Mouse (Mus musculus): Measurements from ENCODE around the gene Nrtn. TPM values are rescaled to one million over a fixed set of nuclear protein-coding genes. Genes with fewer than 3 reads are reported as not detected.

The Nrtn gene
- total RNA-seq (2021) = 1 to 10 TPM; 3.4 to 4.0 TPM
- long read RNA-seq, experiment 1, partial matches to known transcripts = 0 of 1 reads
- long read RNA-seq, experiment 1, other reads (novel, unspliced or antisense) = 0 of 1 reads
- long read RNA-seq, experiment 2, transcript Nrtn-201 (3 exons, 1,023 nt) = major isoform, 14 of 14 reads
- long read RNA-seq, experiment 2, partial matches to known transcripts = 0 of 14 reads
- long read RNA-seq, experiment 2, other reads (novel, unspliced or antisense) = 0 of 14 reads

DNA sequence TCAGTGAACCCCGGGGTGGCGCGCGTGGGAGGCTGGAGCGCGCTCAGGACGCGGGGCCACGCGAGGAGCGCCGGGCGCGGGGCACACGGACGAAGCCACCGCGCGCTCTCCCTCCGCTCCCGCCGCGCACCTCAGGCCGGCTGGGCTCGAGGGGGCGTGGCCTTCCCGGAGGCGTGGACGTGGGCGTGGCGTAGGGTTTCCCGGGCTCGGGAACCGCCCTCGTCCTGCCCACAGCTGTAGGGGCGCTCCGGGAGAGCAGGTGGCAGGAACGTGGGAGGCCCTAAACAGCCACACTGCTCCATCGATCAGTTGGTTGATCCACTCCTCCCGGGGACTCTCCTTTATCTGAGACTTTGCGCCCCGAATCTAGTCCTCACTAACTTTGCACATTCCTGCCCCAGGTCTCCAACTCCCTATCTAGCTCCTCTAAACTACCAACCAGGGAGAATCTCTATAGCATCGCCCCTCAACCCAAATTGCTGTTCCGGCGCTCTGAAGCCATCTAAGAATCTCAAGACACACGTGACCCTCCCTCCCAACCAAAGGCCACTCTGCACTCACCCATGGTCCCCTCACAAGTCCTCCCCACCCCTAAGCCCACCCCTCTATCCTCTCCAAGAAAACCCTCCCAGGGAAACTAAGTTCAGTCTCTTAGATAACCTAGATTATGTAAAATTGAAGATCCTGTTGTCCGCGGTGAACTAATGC, at the start of gene Nrtn:
Gene Nrtn, minus strand, starts transcription at position 115 of the 708 bp plus-strand sequence.
- peak; percentile 89 to 92 for DNase-seq (ENCODE audit: low spot score in 2 of 2)

DNA sequence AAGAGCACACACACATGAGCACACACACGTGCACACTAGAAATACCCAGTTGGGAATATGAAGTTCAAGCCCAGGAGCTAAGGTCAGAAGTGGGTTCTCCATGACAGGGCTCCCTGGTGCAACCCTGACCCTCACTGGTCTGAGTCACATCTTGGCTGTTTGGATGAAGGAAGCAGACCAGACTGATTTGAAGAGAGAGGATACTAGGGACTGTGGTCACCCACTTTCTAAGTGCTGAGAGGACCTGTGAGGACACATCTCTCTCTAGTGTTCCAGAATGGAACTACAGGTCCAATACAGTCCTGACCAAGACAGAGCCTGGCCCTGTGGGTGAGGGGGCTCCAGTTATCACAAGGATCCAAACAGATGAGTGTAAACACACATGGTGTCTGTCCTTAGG, 48.5 kb upstream of the Nrtn start:
- DNase-seq (ENCODE audit: low spot score in 2 of 2) = no peak

DNA sequence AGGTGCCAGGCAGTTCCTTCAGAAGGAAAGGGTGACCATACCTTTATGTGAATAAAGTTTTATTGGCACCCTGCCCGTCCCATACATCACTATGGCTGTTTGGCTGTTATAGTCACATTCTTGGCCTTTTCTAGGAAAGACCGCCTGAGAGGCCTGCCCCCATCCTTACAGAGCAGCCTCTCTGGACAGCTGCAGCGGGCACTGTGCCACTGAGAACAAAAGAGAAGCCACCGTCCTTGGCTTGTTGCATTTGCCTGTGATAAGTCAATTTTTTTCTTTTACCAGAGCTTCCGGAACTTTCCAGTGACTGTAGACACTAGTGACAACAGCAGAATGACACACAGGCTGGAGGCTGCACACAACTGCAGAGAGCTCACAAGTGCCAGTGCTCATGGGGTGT, 47.6 kb upstream of the Nrtn start:
- DNase-seq (ENCODE audit: low spot score in 2 of 2) = peak in 1 of 2 experiments; percentile 46

DNA sequence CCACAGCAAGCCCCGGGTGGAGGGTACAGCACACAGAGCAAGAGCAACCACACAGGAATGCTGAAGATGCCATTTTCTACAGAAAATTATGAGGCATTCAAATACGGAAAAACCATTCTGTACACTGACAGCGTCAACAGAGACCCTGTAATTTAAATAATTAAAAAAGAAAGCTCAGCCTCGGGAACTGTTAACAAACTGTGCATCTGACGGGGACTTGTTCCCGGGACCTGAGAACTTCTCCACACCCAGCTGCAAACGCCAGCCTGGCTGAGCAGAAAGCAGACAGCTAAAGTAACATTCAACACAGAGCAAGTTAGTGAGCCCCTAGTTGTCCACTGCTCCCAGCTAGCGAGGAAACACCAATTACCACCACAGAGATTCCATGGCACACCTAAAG, 44.7 kb upstream of the Nrtn start:
- no peak for DNase-seq (ENCODE audit: low spot score in 2 of 2)

DNA sequence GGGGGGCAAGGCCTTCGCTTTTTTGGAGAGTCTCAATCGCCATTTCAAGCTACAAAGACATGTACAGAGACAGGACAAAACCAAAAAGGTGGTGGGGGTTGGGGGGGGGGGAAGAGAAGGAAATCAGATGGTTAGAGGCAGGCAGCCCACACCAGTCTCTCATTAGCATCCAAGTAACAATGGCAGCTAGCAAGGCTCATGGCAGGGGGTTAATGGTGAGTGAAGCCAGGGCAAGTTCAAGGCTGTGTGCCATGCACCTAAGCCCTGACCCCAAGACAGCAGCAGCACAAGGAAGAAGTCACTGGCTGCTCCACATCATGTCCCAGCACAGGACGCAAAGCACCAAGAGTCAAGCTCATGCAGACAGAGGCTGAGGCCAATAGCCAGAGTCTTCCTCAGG, 41.9 kb upstream of the Nrtn start:
- DNase-seq (ENCODE audit: low spot score in 2 of 2) = no peak

DNA sequence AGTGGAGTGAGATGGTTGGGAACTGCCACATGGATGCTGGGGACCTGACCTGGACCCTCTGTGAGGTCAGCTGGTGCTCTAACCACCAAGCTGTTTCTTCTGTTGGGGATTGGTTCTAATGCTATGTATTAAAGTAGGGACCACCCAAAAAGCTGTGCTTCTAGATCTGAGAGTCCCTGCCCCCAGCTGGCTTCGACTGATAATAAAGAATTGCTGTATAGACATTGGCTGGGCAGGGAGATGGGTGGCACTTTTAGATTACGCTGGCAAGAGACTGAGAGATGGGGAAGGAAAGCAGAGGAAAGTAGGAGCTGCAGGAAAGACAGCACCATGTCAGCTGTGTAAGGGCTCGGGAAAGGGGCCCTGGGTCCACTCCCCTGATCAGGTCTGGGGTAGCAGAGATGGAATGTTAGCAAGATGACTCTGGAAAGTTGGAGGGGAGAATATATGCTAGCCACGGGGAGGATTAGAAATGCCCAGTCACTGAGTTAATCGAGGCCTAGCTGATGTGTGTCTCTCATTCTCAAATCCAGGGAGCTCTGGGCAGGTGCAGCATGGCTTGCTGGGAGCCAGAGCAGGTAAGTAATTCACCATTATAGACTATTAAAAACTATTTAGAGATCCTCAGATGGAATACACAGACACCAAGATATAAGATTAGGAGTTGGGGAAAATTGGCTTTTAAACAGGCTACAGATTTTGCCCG, 36.4 kb upstream of the Nrtn start:
- DNase-seq (ENCODE audit: low spot score in 2 of 2) = no peak

DNA sequence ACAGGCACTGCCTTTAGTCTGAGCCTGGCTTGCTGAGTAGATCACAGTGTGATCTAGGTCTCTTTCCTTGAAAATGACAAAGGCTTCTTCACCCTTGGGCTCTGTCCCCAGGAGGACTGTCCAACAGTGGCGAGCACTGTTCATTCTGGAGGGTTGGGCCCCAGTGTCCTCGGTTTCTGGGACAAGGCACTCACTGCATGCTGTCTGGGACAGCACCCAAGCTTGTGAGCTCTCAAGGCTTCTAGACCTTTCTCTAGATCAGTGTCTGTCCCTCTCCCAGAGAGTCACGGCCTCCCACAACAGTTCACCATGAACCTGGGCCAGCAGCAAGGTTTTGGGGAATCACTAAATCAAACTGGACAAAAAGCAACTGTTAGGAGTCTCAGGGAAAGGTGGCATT, 35.3 kb upstream of the Nrtn start:
- DNase-seq (ENCODE audit: low spot score in 2 of 2) = no peak

DNA sequence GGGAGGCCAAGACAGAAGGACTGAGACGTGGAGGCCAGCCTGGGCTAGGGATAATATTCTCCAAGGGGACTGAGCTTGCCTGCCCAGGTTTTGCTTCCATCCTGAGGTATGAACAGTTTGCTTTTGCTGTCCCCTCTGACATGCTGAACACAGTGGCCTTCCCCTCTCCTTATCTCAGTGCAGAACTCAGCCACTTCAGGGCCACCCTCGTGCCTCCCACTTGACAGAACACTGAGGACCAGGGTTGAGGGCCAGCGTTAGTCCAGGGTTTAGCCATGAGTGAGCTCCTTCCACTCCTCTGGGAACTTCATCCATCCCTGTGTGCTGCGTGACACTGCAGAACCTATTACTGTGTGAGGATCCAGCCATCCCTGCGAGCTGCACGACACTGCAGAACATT, 32.0 kb upstream of the Nrtn start:
- no peak for DNase-seq (ENCODE audit: low spot score in 2 of 2)

DNA sequence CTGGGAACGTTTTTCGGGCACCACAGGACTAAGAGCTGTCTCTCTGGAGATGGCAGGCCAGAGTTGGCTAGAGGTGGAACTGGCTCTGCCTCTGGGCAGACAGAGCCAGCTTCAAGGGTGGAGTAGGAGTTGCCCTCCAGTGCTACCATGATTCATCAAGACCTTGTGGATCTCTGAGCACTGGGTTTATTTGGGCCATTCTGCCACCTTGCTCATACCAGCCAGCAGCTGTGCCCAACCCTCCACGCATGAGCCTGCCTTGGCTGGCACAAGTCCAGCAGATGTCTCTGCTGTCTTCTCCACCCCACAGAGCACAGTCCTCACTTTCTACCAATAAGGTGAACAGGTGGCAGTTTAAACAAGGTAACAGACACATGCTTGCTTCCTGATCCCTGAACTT, 31.6 kb upstream of the Nrtn start:
- DNase-seq (ENCODE audit: low spot score in 2 of 2) = peak in 1 of 2 experiments; percentile 51

DNA sequence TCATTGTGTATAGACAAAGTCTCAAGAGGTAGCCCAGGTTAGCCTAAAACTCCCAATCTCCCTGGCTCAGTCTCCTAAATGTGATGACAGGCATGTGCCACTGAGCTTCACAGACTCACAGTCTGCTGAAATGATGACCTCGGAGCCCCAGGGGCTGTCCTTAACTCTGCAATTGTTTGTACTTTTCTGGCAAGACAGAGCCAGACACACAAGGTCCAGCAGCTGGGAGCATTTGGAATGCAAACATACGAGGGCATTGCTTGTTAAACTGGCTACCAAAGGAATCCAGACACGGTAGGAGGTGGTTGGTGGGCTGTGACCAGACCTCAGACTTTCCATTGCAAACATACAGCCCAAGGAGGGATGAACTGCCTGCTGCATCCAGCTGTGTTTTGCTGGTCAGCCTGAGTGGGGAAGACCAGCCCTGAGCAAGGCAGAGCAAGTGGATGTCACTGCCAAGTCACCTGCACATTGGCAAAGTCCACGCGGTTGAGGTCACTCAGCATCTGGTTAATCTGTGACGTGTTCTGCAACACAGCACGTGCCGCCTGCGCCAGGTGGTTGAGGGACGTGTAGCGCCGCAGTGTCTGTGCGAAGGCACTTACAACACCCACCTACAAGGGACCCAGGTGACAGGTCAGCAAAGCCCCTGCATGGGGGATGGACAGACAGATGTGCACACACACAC, 23.1 kb upstream of the Nrtn start:
- no peak for DNase-seq (ENCODE audit: low spot score in 2 of 2)

DNA sequence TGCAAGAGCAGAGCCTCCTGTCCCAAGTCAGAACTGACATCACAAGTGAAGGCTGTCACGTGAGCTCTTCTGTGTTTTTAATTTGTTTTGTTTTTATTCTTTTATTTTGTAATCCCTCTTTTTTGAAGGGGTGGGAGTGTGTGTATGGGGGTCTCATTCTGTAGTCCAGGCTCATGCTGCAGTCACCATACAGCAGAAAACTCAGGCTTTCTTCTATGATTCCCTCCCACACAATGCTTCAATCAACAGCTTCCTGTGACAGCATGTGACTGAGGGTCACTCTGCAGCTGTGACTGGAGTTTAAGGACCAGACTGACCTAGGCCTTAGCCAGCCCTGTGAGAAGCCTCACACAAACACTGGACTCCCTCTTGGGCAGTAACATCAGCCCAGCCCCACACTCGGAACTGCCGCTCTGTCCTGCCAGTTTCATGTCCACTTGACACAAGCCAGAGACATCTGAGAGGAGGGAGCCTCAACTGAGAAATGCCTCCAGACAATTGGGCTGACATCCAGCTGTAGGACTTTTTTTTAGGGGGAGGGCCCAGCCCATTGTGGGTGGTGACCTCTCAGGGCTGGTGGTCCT, 21.5 kb upstream of the Nrtn start:
- DNase-seq (ENCODE audit: low spot score in 2 of 2) = no peak

DNA sequence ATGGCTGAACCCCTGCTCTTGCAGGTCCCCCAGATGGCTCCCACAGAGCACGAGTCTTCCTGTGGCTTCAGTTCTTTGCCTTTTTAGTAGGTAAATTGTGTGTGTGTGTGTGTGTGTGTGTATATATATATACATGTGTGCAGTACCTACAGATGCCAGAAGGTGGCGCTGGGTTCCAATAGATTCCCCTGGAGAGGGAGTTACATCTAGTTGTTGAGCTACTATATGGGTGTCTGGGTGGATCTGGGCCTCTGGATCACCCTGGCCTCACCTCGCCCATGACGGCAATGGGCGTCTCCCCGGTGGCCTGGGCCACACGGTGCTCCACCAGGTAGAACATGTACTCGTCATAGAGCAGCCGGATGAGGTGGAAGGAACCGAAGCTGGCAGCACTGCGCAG, 20.2 kb upstream of the Nrtn start:
- no peak for DNase-seq (ENCODE audit: low spot score in 2 of 2)

DNA sequence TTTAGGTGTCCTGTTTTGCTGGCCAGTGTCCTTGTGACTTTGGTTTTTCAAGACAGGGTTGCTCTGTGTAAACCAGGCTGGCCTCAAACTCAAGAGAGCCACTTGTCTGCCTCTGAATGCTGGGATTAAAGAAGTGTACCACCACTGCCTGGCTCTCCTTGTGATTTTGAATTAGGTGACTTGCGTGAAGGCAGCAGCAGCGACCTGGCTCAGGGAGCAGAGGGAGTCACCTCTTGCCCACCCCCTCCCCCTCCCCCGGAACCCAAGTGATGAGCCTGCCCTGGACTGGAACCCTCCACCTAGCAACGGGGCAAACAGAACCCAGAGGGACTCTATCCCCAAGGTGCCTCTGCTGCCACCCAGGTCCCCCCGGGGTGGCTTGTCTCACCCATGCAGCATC, 12.6 kb upstream of the Nrtn start, which contains the start of gene Prr22:
Gene Prr22, plus strand, starts transcription at position 301 of the 400 bp plus-strand sequence.
- DNase-seq (ENCODE audit: low spot score in 2 of 2) = no peak

DNA sequence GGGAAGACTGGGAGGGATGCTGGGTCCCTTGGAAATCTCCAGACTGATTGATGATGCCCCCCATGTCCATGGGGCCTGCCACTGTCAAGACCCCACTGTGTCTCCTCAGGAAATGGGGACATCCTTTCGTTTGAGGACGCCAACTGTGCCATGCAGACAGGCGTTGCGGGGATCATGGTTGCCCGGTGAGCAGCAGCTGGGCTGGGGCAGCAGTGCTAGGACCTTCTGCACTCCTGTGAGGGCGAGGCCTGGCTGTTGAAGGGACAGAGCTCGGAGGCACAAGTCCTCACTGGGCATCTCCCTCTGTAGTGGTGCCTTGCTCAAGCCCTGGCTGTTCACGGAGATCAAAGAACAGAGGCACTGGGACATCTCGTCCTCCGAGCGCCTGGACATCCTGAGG, 11.6 kb upstream of the Nrtn start:
- no peak for DNase-seq (ENCODE audit: low spot score in 2 of 2)

DNA sequence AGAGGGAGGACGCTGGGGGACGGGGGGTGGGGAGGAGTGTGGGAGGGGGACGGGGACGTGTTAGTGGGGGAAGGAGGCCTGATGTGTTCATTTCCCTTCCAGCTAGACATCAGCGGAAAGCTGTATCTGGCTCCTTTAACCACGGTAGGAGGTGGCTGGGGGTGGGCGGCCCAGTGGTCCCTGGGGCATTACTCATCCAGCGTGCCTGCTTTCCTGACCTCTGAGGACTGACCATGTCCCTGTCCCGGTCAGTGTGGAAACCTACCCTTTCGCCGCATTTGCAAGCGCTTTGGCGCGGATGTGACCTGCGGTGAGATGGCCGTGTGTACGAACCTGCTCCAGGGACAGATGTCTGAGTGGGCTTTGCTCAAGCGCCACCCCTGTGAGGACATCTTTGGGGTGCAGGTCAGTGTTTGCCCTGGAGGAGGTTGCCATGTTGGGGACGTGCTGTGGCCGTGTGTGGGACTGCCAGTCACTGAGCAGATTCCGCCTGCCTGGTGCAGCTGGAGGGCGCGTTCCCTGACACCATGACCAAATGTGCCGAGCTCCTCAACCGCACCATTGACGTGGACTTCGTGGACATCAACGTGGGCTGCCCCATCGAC, 10.3 kb upstream of the Nrtn start:
- DNase-seq (ENCODE audit: low spot score in 2 of 2) = no peak

DNA sequence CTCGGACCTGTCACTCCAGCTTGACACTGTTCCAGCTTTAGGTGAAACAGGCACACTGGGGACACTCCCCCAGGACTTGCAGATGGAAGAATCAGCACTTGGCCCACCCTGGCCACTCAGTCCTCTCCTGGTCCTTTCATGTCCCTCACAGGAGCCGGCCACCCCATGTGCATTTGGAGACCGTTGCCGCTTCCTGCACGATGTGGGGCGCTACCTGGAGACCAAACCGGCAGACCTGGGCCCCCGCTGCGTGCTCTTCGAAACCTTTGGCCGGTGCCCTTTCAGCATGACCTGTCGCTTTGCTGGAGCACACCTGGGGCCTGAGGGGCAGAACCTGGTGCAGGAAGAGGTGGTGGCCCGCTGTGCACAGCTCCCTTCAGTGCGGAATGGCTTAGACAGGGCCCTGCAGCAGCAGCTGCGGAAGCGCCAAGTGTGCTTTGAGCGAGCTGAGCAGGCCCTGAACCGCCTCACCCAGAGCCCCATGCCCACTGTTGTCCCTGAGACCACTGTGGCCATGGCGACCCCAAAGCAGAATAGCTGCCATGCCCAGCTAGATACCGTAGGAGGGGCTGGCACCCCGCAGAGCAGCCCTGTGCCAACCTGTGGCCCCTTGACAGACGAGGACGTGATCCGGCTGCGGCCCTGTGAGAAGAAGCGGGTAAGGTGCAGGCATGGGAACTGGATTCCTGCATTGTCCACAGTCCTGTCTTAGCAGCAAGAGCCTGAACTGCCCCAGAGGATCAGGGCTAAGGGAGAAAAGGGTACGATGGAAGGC, 9.5 kb upstream of the Nrtn start:
- DNase-seq (ENCODE audit: low spot score in 2 of 2) = no peak

DNA sequence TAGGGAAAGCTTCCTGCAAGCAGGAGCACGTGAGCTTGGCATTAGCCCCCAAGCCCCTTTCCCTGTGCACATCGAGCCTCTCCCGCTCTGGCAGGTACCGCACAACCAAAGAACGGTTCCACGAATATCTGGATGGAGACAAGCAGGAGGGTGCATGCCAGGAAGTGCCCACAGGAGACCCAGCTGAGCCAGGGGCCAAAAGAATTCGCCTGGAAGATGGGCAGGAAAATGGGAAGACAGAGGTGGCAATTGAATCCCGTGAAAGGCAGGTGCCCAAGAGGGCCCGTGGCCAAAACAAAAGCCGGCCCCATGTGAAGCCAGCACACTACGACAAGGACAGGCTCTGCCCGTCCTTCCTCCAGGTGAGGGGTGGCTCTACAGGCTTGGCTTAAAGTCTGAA, 8.1 kb upstream of the Nrtn start:
- DNase-seq (ENCODE audit: low spot score in 2 of 2) = no peak

DNA sequence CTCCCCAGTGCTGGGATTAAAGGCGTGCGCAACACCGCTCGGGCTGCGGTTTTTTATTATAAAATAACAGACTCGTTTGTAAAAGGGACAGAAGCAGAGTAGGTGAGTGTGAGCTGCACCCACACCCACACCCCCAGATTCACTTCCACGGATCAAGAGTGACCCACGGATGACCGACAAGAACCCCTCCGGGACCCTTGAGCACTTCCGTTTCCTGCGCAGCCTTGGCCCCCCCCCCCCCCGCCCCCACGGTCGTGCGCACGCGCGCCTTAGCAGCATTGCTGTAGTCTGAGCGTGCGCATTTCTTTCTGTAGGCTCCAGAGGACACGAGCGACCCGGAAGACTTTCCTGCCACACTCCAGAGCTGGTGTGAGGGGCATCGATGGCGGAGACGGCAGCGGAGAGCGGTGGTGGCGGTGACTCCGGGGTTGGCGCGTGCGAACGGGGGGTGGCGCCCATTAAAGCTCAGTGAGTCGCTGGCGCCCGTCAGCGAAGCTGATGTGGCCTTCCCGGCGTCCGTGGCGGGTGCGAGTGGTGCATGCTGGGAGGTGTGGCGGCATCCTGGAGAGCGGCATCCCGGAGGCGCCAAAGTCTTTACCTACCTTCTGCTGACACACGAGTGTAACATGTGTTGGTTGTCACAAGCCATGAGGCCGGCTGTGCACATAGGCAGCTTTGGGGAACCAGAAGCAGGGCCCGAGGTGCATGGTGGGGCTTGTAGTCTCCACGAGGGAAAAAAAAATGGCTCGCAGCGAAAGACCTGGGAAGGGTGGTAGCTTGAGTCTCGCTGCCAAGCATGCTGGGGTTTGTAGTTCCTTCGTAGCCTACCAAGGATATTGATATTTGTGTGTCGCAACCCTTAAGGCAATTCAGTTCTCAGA, 7.4 kb upstream of the Nrtn start, which contains the start of gene Dus3l:
Gene Dus3l, plus strand, starts transcription at position 284 of the 881 bp plus-strand sequence.
- peak; percentile 78 to 83 for DNase-seq (ENCODE audit: low spot score in 2 of 2)

DNA sequence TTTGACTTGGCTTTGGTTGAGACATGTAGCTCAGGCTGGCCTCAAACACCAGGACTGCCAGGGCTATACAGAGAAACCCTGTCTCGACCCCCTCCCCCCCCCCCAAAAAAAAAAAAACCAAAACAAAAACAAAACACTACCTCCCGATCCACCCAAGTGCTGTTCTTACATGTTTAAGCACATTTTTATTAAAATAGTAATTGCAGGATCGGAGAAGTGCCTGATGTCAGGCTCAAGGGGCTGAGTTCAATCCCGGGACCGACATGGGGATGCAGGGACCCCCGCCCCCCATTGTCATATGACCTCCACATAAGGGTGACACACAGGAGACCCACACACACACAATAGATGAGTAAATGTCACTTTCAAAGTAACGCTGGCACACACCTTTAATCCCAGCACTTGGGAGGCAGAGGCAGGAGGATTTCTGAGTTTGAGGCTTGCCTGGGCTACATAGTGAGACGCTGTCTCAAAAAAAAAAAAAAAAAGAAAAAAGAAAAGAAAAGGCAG, 6.5 kb upstream of the Nrtn start:
- no peak for DNase-seq (ENCODE audit: low spot score in 2 of 2)
